Mouse (Mus musculus): ENCODE measurements around the gene Actl6b.

The Actl6b gene

GRCm38 (mm10) chr5:137528247-137528968, 24.9 kb upstream of the Actl6b start:
- DNase-seq (ENCODE audit: low spot score in 2 of 2) = no peak

GRCm38 (mm10) chr5:137529221-137529995, 23.9 kb upstream of the Actl6b start:
- DNase-seq (ENCODE audit: low spot score in 2 of 2) = peak in 1 of 2 experiments; percentile 58

GRCm38 (mm10) chr5:137530075-137530474, 23.2 kb upstream of the Actl6b start:
- no peak for DNase-seq (ENCODE audit: low spot score in 2 of 2)

- peak; percentile 93 to 96 for DNase-seq (ENCODE audit: low spot score in 2 of 2)
Observed at GRCm38 (mm10) chr5:137530588-137531413, 22.5 kb upstream of the Actl6b start.

- peak; percentile 76 to 80 for DNase-seq (ENCODE audit: low spot score in 2 of 2)
Observed at GRCm38 (mm10) chr5:137531414-137532130, 21.7 kb upstream of the Actl6b start.

GRCm38 (mm10) chr5:137532131-137532807, 21.0 kb upstream of the Actl6b start:
- DNase-seq (ENCODE audit: low spot score in 2 of 2) = peak in 1 of 2 experiments; percentile 50

- no peak for DNase-seq (ENCODE audit: low spot score in 2 of 2)
Observed at GRCm38 (mm10) chr5:137532808-137533116, 20.6 kb upstream of the Actl6b start.

GRCm38 (mm10) chr5:137533117-137533827, 20.0 kb upstream of the Actl6b start, which contains the start of the genes Epo and Gnb2:
TSS of gene Epo (minus strand) at chr5:137533242.
TSS of gene Gnb2 (minus strand) at chr5:137533510.
- peak; percentile 98 for DNase-seq (ENCODE audit: low spot score in 2 of 2)

GRCm38 (mm10) chr5:137534762-137535161, 18.6 kb upstream of the Actl6b start:
- DNase-seq (ENCODE audit: low spot score in 2 of 2) = no peak

GRCm38 (mm10) chr5:137535318-137535717, 18.0 kb upstream of the Actl6b start:
- no peak for DNase-seq (ENCODE audit: low spot score in 2 of 2)

- DNase-seq (ENCODE audit: low spot score in 2 of 2) = no peak
Observed at GRCm38 (mm10) chr5:137537461-137537860, 15.9 kb upstream of the Actl6b start.

GRCm38 (mm10) chr5:137539291-137539801, 14.0 kb upstream of the Actl6b start:
- peak in 1 of 2 experiments; percentile 80 for DNase-seq (ENCODE audit: low spot score in 2 of 2)

- DNase-seq (ENCODE audit: low spot score in 2 of 2) = no peak
Observed at GRCm38 (mm10) chr5:137540991-137541390, 12.3 kb upstream of the Actl6b start.

GRCm38 (mm10) chr5:137541768-137542540, 11.4 kb upstream of the Actl6b start:
- DNase-seq (ENCODE audit: low spot score in 2 of 2) = no peak

GRCm38 (mm10) chr5:137544926-137545325, 8.4 kb upstream of the Actl6b start:
- DNase-seq (ENCODE audit: low spot score in 2 of 2) = no peak

- no peak for DNase-seq (ENCODE audit: low spot score in 2 of 2)
Observed at GRCm38 (mm10) chr5:137545596-137545995, 7.7 kb upstream of the Actl6b start.

GRCm38 (mm10) chr5:137549840-137550239, 3.5 kb upstream of the Actl6b start:
- DNase-seq (ENCODE audit: low spot score in 2 of 2) = no peak

GRCm38 (mm10) chr5:137551119-137551518, 2.2 kb upstream of the Actl6b start:
- DNase-seq (ENCODE audit: low spot score in 2 of 2) = no peak

GRCm38 (mm10) chr5:137553000-137553399, 317 bp upstream of the Actl6b start:
- no peak for DNase-seq (ENCODE audit: low spot score in 2 of 2)
